Mouse (Mus musculus) olfactory bulb, adult 2 months (tissue): ENCODE results near the gene Magi2.

Source experiments
- CTCF ChIP-seq: fragments of 200-500 bp; IDR thresholded peaks from 2 replicates; pipeline ENCODE4 v1.5.1; 2012; ENCODE audit warnings: low read depth, mild to moderate bottlenecking, low read length, moderate library complexity; ENCODE audit not compliant: insufficient read depth
- POLR2A ChIP-seq: fragments of 200-500 bp; IDR thresholded peaks from 2 replicates; pipeline ENCODE4 v1.6.1; 2012; ENCODE audit warnings: mild to moderate bottlenecking, low read depth, low read length, moderate library complexity; ENCODE audit not compliant: insufficient read depth

GRCm38 (mm10) chr5:20251541-20251940, 1024.7 kb downstream of the Magi2 start:
- TF ChIP-seq POLR2A = no peak
- no peak for TF ChIP-seq CTCF
